Mouse (Mus musculus) stomach, embryonic 14.5 days (tissue): ENCODE results near the gene Mrpl20. TPM values are rescaled to one million over a fixed set of nuclear protein-coding genes. Genes with fewer than 3 reads are reported as not detected.

Source experiments
- ATAC-seq: fragments of 200-750 bp; cut with Nextera tagmentation; 2 replicates; pipeline ENCODE4 v1.8.0; 2017; ENCODE audit warnings: low read depth, moderate TSS enrichment; ENCODE audit not compliant: insufficient number of reproducible peaks, insufficient read depth, low FRiP score
- H3K27ac ChIP-seq: fragments of 300-500 bp; sonication (generic); 2 replicates; pipeline ENCODE4 v1.5.1; 2014; ENCODE audit warnings: mild to moderate bottlenecking, low read length, moderate library complexity, mixed read lengths
- H3K27me3 ChIP-seq: fragments of 300-500 bp; sonication (generic); 2 replicates; pipeline ENCODE4 v1.6.1; 2014; ENCODE audit warnings: low read length, control low read depth, mixed read lengths; ENCODE audit not compliant: control insufficient read depth, insufficient read depth
- H3K36me3 ChIP-seq: fragments of 300-500 bp; sonication (generic); 2 replicates; pipeline ENCODE4 v1.6.1; 2014; ENCODE audit warnings: mild to moderate bottlenecking, control low read depth, low read length, moderate library complexity, mixed read lengths; ENCODE audit not compliant: control insufficient read depth, insufficient read depth
- H3K4me1 ChIP-seq: fragments of 300-500 bp; sonication (generic); 2 replicates; pipeline ENCODE4 v1.6.1; 2014; ENCODE audit warnings: low read length, control low read depth, mixed read lengths; ENCODE audit not compliant: control insufficient read depth, insufficient read depth
- H3K4me2 ChIP-seq: fragments of 300-500 bp; sonication (generic); replicated peaks from 2 replicates; pipeline ENCODE4 v1.6.1; 2014; ENCODE audit warnings: low read depth, low read length, control low read depth
- H3K4me3 ChIP-seq: fragments of 300-500 bp; sonication (generic); 2 replicates; pipeline ENCODE4 v1.5.1; 2014; ENCODE audit warnings: low read depth, low read length, control low read depth
- H3K9ac ChIP-seq: fragments of 300-500 bp; sonication (generic); replicated peaks from 2 replicates; pipeline ENCODE4 v1.6.1; 2014; ENCODE audit warnings: low read depth, mild to moderate bottlenecking, control low read depth, low read length, moderate library complexity, mixed read lengths
- H3K9me3 ChIP-seq: fragments of 300-500 bp; sonication (generic); 2 replicates; pipeline ENCODE4 v1.6.1; 2016; ENCODE audit warnings: low read depth, low read length, control low read depth; ENCODE audit not compliant: control insufficient read depth
- WGBS: fragments of 180-500 bp; shearing (Covaris S2); extraction: QIAGEN DNeasy Blood & Tissue Kit; methylation state at CpG from one replicate; pipeline ENCODE4 v1.1.7; 2014; 5-methylcytosine and 5-hydroxymethylcytosine counted together
- polyA plus RNA-seq: library from polyadenylated mRNA; unstranded; fragments of >200 nt; fragmentation: Nextera tagmentation; extraction: Ambion mirVana; gene quantifications from 2 replicates; pipeline ENCODE4 v1.2.1, GENCODE M21; 2014

The Mrpl20 gene
- polyA plus RNA-seq, 1 experiment from 2014 or later = 209 TPM

GRCm38 (mm10) chr4:155769880-155770512 lies 32.7 kb upstream of the Mrpl20 start:
- WGBS = under 1% methylated on average over 39 of the region's 39 CpGs
- H3K9ac ChIP-seq = peak overlapping the region; percentile 47
- peak; percentile 90 for ATAC-seq
- H3K9me3 ChIP-seq = no peaks in the 10 kb centered on the region
- peaks cover 19% of the 10 kb centered on the region; the same call in 1 of the 2 replicates for H3K4me1 ChIP-seq
- no peaks in the 10 kb centered on the region for H3K36me3 ChIP-seq
- peak overlapping the region; percentile 69 for H3K4me2 ChIP-seq
- H3K4me3 ChIP-seq = peak overlapping the region; percentile 47
- no peaks in the 10 kb centered on the region for H3K27me3 ChIP-seq
- peak overlapping the region; percentile 56 for H3K27ac ChIP-seq

- Histone ChIP-seq H3K4me3 (peak overlapping the region; percentile 47), H3K4me1 (peaks cover 25% of the 10 kb centered on the region; the same call in 1 of the 2 replicates), H3K4me2 (peak overlapping the region; percentile 69), H3K36me3 (no peaks in the 10 kb centered on the region), H3K27ac (no peak overlapping the region), H3K9me3 (no peaks in the 10 kb centered on the region), H3K27me3 (no peaks in the 10 kb centered on the region), H3K9ac (peak overlapping the region; percentile 47)
- ATAC-seq = 0 out of 2 replicates have a peak, but pooled peaks have one; percentile 1
- WGBS = 42% methylated on average over 24 of the region's 24 CpGs
Observed at GRCm38 (mm10) chr4:155770626-155771025, 32.1 kb upstream of the Mrpl20 start.

GRCm38 (mm10) chr4:155771706-155772105 lies 31.0 kb upstream of the Mrpl20 start:
- Histone ChIP-seq H3K4me1 (peaks cover 25% of the 10 kb centered on the region; the same call in 1 of the 2 replicates), H3K27ac (no peak overlapping the region), H3K36me3 (no peaks in the 10 kb centered on the region), H3K27me3 (no peaks in the 10 kb centered on the region), H3K9me3 (no peaks in the 10 kb centered on the region), H3K9ac (no peak overlapping the region), H3K4me2 (no peak overlapping the region), H3K4me3 (no peak overlapping the region)
- ATAC-seq = no peak
- 78% methylated on average over 2 of the region's 2 CpGs for WGBS

- WGBS = 88% methylated on average over 13 of the region's 13 CpGs
- no peak overlapping the region for H3K4me2 ChIP-seq
Observed at GRCm38 (mm10) chr4:155772786-155773185, 29.9 kb upstream of the Mrpl20 start.

GRCm38 (mm10) chr4:155773335-155774078 lies 29.2 kb upstream of the Mrpl20 start:
- Histone ChIP-seq H3K4me3 (peak overlapping the region; percentile 37), H3K36me3 (no peaks in the 10 kb centered on the region), H3K9ac (0 out of 2 replicates have a peak overlapping the region, but pooled peaks have one; percentile 25), H3K27ac (peak overlapping the region; percentile 52; the same call in 1 of the 2 replicates), H3K9me3 (no peaks in the 10 kb centered on the region), H3K4me2 (peak overlapping the region; percentile 80), H3K27me3 (no peaks in the 10 kb centered on the region), H3K4me1 (peaks cover 25% of the 10 kb centered on the region; the same call in 1 of the 2 replicates)
- ATAC-seq = no peak
- 32% methylated on average over 5 of the region's 5 CpGs for WGBS

More at GRCm38 (mm10) chr4:155772786-155773185, 29.9 kb upstream of the Mrpl20 start:
- no peak for ATAC-seq
- peaks cover 25% of the 10 kb centered on the region; the same call in 1 of the 2 replicates for H3K4me1 ChIP-seq
- no peaks in the 10 kb centered on the region for H3K27me3 ChIP-seq
- H3K4me3 ChIP-seq = no peak overlapping the region
- no peaks in the 10 kb centered on the region for H3K9me3 ChIP-seq
- H3K9ac ChIP-seq = no peak overlapping the region
- no peak overlapping the region for H3K27ac ChIP-seq
- H3K36me3 ChIP-seq = no peaks in the 10 kb centered on the region

GRCm38 (mm10) chr4:155774280-155774754 lies 28.4 kb upstream of the Mrpl20 start, which contains the start of gene Vwa1:
Vwa1 (minus strand) TSS chr4:155774698.
- H3K4me2 ChIP-seq = peak within 1 kb of the TSS; percentile 80
- H3K9me3 ChIP-seq = no peaks in the 10 kb centered on the region
- H3K9ac ChIP-seq = 0 out of 2 replicates have a peak within 1 kb of the TSS, but pooled peaks have one; percentile 30
- WGBS = 2% methylated on average over 35 of the region's 35 CpGs
- peak; percentile 82 for ATAC-seq
- H3K4me3 ChIP-seq = peak within 1 kb of the TSS; percentile 37
- H3K27me3 ChIP-seq = no peaks in the 10 kb centered on the region
- peaks cover 22% of the 10 kb centered on the region; the same call in 1 of the 2 replicates for H3K4me1 ChIP-seq
- H3K36me3 ChIP-seq = no peaks in the 10 kb centered on the region
- H3K27ac ChIP-seq = peak within 1 kb of the TSS; percentile 89

- Histone ChIP-seq H3K36me3 (no peaks in the 10 kb centered on the region), H3K4me3 (peak overlapping the region; percentile 37; the same call in 1 of the 2 replicates), H3K4me1 (peaks cover 15% of the 10 kb centered on the region; the same call in 1 of the 2 replicates), H3K27ac (peak overlapping the region; percentile 89), H3K4me2 (peak overlapping the region; percentile 80), H3K9ac (no peak overlapping the region), H3K9me3 (no peaks in the 10 kb centered on the region), H3K27me3 (no peaks in the 10 kb centered on the region)
- 45% methylated on average over 9 of the region's 9 CpGs for WGBS
- ATAC-seq = no peak
Observed at GRCm38 (mm10) chr4:155774971-155775740, 27.5 kb upstream of the Mrpl20 start.

GRCm38 (mm10) chr4:155775855-155776254 lies 26.8 kb upstream of the Mrpl20 start:
- H3K4me3 ChIP-seq = no peak overlapping the region
- no peaks in the 10 kb centered on the region for H3K9me3 ChIP-seq
- H3K9ac ChIP-seq = no peak overlapping the region
- no peak for ATAC-seq
- WGBS = 75% methylated on average over 3 of the region's 3 CpGs
- H3K27me3 ChIP-seq = no peaks in the 10 kb centered on the region
- H3K4me2 ChIP-seq = no peak overlapping the region
- H3K36me3 ChIP-seq = no peaks in the 10 kb centered on the region
- H3K27ac ChIP-seq = peak overlapping the region; percentile 89; the same call in 1 of the 2 replicates
- H3K4me1 ChIP-seq = peaks cover 17% of the 10 kb centered on the region; the same call in 1 of the 2 replicates
